Mouse (Mus musculus): ENCODE data around the gene Glipr2.

Glipr2 gene

GRCm38 (mm10) chr4:43957292-43957845, at the start of gene Glipr2:
TSS of gene Glipr2 (plus strand) at chr4:43957401.
- DNase-seq (ENCODE audit: low read depth, low spot score), result peak; percentile 64

DNA sequence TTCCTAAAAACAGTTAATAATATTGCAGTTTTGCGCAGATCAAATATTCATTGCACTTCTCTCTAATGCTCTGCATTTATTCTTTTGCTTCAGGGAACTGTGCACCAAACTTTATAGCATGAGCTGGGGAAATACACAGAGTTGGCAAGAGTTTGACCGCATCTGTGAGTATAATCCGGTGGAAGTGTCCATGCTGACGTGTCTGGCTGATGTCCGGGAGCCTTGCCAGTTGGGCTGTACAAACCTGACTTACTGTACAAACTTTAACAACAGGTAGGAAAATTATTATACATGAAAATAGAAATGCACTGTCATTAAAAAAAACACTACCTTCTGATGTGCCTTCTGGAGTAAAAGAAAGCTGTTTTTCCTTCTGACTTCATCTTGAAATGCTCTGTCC, 39.0 kb upstream of the Glipr2 start:
- DNase-seq (ENCODE audit: low read depth, low spot score), result no peak

GRCm38 (mm10) chr4:43920602-43921001, 36.6 kb upstream of the Glipr2 start:
- DNase-seq (ENCODE audit: low read depth, low spot score), result no peak

GRCm38 (mm10) chr4:43925125-43925524, 32.1 kb upstream of the Glipr2 start:
- DNase-seq (ENCODE audit: low read depth, low spot score), result no peak

GRCm38 (mm10) chr4:43925779-43926178, 31.4 kb upstream of the Glipr2 start:
- DNase-seq (ENCODE audit: low read depth, low spot score), result peak; percentile 84

- no peak for DNase-seq (ENCODE audit: low read depth, low spot score)
Observed at GRCm38 (mm10) chr4:43927826-43928225, 29.4 kb upstream of the Glipr2 start.

GRCm38 (mm10) chr4:43931877-43932276, 25.3 kb upstream of the Glipr2 start:
- DNase-seq (ENCODE audit: low read depth, low spot score), result no peak

GRCm38 (mm10) chr4:43936186-43936585, 21.0 kb upstream of the Glipr2 start:
- DNase-seq (ENCODE audit: low read depth, low spot score), result no peak

DNA sequence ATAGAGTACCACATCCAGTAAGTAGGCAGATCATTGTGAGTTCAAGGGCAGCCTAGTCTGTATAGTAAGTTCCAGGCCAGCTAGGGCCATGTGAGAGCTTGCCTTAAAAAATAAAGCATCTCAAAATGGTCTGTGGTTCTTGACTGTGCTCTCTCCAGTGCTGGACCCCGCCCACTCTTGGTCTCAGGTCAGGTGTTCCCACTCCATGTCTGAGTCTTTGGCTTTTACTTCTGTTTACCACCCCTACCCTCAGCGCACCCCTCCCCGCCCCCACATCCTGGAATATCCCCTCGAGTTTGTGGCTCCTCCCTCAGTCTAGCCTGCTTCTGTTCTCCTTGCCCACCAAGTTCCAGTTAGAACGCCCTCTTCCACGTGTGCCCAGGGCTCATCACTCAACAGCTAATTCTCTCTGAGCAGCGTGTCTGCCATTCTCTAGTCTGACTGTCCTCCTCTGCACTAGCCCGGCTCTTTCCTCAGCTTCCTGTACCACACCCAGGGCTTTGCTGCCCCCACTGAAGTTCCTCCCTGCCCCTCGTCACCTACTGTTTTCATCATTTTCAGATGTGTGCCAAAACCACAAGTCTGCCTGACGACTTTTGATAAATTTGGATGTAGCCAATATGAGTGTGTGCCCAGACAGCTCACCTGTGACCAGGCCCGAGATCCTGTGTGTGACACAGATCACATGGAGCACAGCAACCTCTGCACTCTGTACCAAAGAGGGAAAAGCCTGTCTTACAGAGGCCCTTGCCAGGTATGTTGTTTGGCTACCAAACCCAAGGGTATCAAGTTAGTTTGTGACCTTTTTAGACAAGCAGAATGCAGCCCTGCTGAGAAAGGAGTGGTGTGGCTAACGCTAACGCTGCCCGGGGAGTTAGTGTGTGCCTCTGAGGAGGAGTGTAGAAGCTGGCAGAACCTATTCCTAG, 20.2 kb upstream of the Glipr2 start:
- no peak for DNase-seq (ENCODE audit: low read depth, low spot score)

- DNase-seq (ENCODE audit: low read depth, low spot score), result no peak
Observed at GRCm38 (mm10) chr4:43941315-43941714, 15.9 kb upstream of the Glipr2 start.

GRCm38 (mm10) chr4:43942421-43942820, 14.8 kb upstream of the Glipr2 start:
- no peak for DNase-seq (ENCODE audit: low read depth, low spot score)

DNA sequence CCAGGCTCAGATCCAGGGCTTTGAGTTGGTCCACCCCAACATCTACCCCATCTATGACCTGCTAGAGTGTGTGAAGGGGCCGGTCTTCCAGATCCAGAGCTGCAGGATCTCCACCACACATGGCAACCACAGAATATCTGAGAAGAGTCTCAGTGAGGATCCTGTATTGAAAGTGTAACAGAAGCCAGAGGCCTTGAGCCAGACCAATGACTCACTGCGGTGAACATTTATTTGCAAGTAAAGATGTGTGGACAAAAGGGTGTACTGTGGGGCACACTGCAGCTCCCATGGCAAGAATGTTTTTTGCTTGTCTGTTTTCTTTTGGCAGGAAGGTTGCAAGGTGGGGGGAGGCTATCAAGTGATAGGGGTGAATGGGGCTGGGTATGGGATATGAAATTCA, 9.6 kb upstream of the Glipr2 start:
- DNase-seq (ENCODE audit: low read depth, low spot score), result no peak

DNA sequence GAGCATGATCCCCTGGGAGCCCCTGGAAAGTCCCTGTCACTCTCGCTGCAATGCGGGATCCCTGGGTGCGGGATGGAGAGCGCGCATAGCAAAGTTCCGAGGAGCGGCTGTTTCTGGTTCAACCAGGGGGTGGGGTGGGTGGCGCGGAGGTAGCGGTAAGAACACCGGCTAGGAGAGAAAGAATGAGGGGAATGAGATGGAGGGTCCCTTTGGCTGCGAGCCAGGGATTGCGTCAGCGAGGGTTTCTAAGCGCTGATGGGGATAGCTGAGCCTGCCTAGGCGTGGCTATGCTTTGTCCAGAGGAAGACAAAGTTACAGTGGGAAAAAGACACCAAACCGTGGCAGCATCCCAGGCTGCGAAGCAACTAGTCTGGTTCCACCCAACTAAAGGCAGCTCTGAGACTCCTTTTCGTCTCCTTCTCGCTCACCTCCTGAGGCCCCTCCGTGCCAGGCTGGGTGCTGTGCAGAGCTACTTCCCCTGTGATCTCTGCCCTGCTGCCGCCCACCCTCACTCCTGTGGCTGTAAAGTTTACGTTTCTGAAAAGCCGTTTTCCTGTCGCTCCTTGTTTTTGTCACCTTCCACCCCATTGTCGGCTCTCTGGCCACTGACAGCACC, 753 bp downstream of the Glipr2 start:
- no peak for DNase-seq (ENCODE audit: low read depth, low spot score)

GRCm38 (mm10) chr4:43959523-43960179, 2.5 kb downstream of the Glipr2 start:
- no peak for DNase-seq (ENCODE audit: low read depth, low spot score)

- DNase-seq (ENCODE audit: low read depth, low spot score), result no peak
Observed at GRCm38 (mm10) chr4:43960207-43960606, 3.0 kb downstream of the Glipr2 start.

GRCm38 (mm10) chr4:43964326-43964833, 7.2 kb downstream of the Glipr2 start:
- no peak for DNase-seq (ENCODE audit: low read depth, low spot score)

DNA sequence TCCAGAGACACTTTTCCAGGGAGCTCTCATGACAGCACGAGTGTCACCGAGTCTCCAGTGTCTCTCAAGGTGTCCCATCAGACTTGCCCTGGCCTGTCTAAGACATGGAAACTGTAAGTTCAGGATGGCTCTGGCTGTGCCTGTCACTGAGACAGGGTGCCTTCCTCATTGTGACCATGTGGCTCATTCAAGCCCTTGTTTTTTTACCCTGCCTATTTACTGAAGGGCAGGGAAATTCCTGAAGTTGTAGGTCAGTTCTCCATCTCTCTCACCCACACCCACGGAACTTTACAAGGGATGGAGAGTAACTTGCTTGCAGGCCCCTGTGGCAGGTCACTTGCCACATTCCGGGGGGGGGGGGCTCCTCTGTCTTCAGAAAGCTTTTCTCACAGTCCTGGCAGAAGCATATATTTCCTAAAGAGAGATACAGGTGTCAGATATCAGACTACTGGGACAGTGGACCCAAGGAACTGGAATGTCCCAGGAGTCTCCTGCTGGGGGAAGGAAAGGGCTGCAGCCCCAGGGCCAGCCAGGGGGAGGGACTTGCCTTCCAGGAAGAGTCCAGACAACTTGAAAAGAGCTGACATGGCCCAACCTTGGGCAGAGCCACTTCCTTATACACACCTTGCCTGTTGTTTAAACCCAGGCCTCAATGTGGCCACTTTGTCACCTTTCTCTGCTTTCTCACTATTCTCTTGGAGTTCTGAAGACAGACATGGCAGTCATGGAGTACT, 7.9 kb downstream of the Glipr2 start:
- no peak for DNase-seq (ENCODE audit: low read depth, low spot score)

- DNase-seq (ENCODE audit: low read depth, low spot score), result no peak
Observed at GRCm38 (mm10) chr4:43965856-43966535, 8.8 kb downstream of the Glipr2 start.

GRCm38 (mm10) chr4:43968650-43969049, 11.4 kb downstream of the Glipr2 start:
- peak; percentile 27 for DNase-seq (ENCODE audit: low read depth, low spot score)

DNA sequence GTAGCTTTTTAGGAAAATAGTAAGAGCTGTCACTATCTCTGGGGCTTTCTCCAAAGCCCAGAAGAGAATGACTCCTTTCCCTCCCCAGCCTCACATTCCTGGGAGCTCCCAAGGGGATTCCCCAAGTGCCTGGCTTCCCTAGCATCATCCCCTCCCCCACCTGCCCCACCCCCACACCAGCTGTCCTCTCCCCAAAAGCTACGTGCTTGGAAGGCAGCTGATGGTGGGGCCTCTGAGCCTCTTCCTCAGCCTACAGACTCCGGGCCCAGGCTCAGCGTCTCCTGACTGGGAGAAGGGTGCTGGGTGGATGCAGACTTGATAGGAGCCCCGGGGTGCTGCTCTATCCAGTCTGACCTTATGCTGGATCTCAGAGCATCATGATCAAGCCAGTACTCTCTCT, 12.2 kb downstream of the Glipr2 start:
- DNase-seq (ENCODE audit: low read depth, low spot score), result peak; percentile 16

Data from brain, adult 2 months (tissue).